Mouse (Mus musculus) limb, embryonic 10.5 days (tissue): ENCODE measurements around the gene 2210011C24Rik. TPM values are rescaled to one million over a fixed set of nuclear protein-coding genes. Genes with fewer than 3 reads are reported as not detected.
"Not testable (repeated sequence)": the region's sequence is repeated elsewhere in the genome, so short reads cannot be mapped to it uniquely, and the experiment has no call there.

Source experiments
- DNase-seq: peaks from one replicate; pipeline ENCODE4 v3.0.0-alpha.2; 2017; ENCODE audit warnings: low spot score
- H3K27ac ChIP-seq: fragments of 300-500 bp; sonication (generic); 2 replicates; pipeline ENCODE4 v1.5.1; 2016; ENCODE audit warnings: mild to moderate bottlenecking
- H3K27me3 ChIP-seq: fragments of 300-500 bp; sonication (generic); 2 replicates; pipeline ENCODE4 v1.6.1; 2016; ENCODE audit warnings: low read depth, mild to moderate bottlenecking; ENCODE audit not compliant: poor library complexity, severe bottlenecking
- H3K36me3 ChIP-seq: fragments of 300-500 bp; sonication (generic); 2 replicates; pipeline ENCODE4 v1.6.1; 2016; ENCODE audit warnings: mild to moderate bottlenecking, moderate library complexity
- H3K4me1 ChIP-seq: fragments of 300-500 bp; sonication (generic); 2 replicates; pipeline ENCODE4 v1.6.1; 2016
- H3K4me3 ChIP-seq: fragments of 300-500 bp; sonication (generic); 2 replicates; pipeline ENCODE4 v1.5.1; 2016; ENCODE audit warnings: mild to moderate bottlenecking, moderate library complexity
- H3K9me3 ChIP-seq: fragments of 300-500 bp; sonication (generic); replicated peaks from 2 replicates; pipeline ENCODE4 v1.6.1; 2016; ENCODE audit warnings: mild to moderate bottlenecking
- WGBS: fragments of 180-500 bp; shearing (Covaris S2); methylation state at CpG from one replicate; pipeline ENCODE4 v1.1.7; 2016; 5-methylcytosine and 5-hydroxymethylcytosine counted together
- polyA plus RNA-seq: library from polyadenylated mRNA; unstranded; fragments of >200 nt; fragmentation: Nextera tagmentation; extraction: Ambion mirVana; gene quantifications from 2 replicates; pipeline ENCODE4 v1.2.1, GENCODE M21; 2016

2210011C24Rik gene
- polyA plus RNA-seq, 1 experiment from 2014 or later, result not detected

- WGBS, result 7% methylated on average over 35 of the region's 35 CpGs
- Histone ChIP-seq H3K4me3 (peak overlapping the region; percentile 58), H3K36me3 (no peaks in the 10 kb centered on the region), H3K27ac (peak overlapping the region; percentile 7; the same call in 1 of the 2 replicates), H3K27me3 (peaks cover 52% of the 10 kb centered on the region), H3K4me1 (peaks cover 37% of the 10 kb centered on the region), H3K9me3 (no peaks in the 10 kb centered on the region)
- peak; percentile 62 for DNase-seq
Observed at GRCm38 (mm10) chr8:84012499-84013165, 661 bp upstream of the 2210011C24Rik start.

DNA sequence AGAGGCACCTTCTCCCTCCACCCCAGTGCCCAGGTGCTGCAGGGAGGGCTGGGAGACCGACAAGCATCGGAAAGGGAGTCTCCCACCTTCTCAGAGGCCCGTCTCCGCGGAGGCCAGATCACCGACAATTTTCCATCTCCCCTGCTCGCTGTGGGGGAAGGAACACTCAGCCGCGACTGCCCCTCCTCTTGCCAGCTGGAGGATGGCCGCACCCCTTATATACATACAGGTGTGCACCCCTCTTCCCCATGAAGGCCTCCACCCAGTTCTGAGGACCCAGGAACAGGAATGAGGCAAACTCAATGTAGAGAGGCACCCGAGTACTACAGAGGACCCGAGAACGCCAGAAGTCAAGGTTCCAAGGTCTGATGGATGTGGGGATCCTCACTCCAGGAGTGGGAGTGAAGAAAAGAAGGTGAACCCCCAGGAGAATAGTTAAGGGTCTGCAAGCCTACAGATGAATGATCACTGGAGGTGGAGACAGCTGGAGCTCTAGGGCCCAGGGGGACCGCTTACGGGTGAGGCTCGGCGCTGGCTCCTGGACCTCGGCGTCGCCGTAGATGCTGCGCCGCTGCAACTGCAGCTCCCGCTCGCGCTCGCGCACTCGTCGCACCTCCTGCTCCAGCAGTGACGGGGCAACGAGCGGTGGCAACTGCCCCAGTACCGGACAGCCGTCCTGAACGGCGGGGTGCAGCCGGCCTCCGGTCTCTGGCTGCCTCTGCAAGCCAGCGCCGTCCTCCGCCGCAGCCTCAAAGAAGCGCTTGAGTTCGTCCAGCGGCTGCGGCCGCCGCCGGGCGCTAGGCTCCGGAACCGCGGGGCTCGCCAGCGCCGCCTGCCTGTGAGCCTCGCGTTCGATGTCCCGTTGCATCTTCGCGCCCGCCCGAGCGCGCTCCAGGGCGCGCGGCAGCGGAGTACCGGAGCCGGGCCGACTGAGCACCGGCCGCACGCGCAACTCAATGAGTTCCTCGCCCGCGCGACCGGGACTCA, 1.1 kb downstream of the 2210011C24Rik start:
- Histone ChIP-seq H3K9me3 (no peaks in the 10 kb centered on the region), H3K27me3 (peaks cover 52% of the 10 kb centered on the region), H3K36me3 (no peaks in the 10 kb centered on the region), H3K4me1 (peaks cover 37% of the 10 kb centered on the region), H3K27ac (peak overlapping the region; percentile 5), H3K4me3 (peak overlapping the region; percentile 58)
- WGBS, result 2% methylated on average over 83 of the region's 83 CpGs
- DNase-seq, result peak; percentile 84

GRCm38 (mm10) chr8:84009876-84010275, 2.1 kb downstream of the 2210011C24Rik start:
- H3K36me3 ChIP-seq, result no peaks in the 10 kb centered on the region
- peaks cover 48% of the 10 kb centered on the region for H3K27me3 ChIP-seq
- H3K4me3 ChIP-seq, result no peak overlapping the region
- WGBS, result under 1% methylated on average over 11 of the region's 11 CpGs
- DNase-seq, result peak; percentile 94
- H3K27ac ChIP-seq, result no peak overlapping the region
- peaks cover 40% of the 10 kb centered on the region for H3K4me1 ChIP-seq
- H3K9me3 ChIP-seq, result no peaks in the 10 kb centered on the region

DNA sequence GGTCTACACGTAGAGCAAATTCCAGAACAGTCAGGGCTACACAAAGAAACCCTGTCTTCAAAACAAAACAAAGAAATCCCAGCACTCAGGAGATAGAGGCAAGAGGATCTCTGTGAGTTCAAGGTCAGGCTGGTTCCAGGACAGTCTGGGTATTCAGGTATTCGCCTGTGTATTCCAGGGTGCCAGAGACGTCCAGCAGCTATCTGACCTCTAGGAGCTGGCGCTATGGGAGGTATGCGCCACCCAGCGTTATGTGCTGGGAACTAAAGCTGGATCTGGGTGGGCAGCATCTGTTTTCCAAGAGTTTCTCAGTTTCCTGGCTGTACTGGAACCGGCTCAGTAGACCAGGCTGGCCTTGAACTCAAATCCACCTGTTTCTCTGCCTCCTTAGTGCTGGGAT, 3.6 kb downstream of the 2210011C24Rik start:
- WGBS, result 29% methylated on average over 7 of the region's 7 CpGs
- no peak for DNase-seq
- Histone ChIP-seq H3K27me3 (peaks cover 42% of the 10 kb centered on the region), H3K9me3 (no peaks in the 10 kb centered on the region), H3K4me1 (peaks cover 50% of the 10 kb centered on the region), H3K4me3 (no peak overlapping the region), H3K36me3 (no peaks in the 10 kb centered on the region), H3K27ac (no peak overlapping the region)

DNA sequence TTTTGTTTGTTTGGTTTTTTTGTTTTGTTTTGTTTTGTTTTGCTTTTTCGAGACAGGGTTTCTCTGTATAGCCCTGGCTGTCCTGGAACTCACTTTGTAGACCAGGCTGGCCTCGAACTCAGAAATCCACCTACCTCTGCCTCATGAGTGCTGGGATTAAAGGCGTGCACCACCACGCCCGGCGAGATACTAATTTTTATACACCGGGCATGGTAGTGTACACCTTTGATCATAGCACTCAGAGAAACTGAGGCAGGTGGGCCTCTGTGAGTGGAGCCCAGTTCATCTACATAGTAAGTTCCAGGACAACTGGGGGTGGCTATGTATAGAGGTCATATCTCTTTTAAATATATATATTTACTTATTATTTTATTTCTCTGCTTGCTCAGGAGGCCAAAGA, 6.5 kb downstream of the 2210011C24Rik start:
- H3K27ac ChIP-seq, DNase-seq, H3K9me3 ChIP-seq, H3K4me3 ChIP-seq: not testable (repeated sequence)
- Histone ChIP-seq H3K36me3 (peaks cover 26% of the 10 kb centered on the region), H3K4me1 (peaks cover 44% of the 10 kb centered on the region), H3K27me3 (peaks cover 41% of the 10 kb centered on the region)
- WGBS, result 97% methylated on average over 7 of the region's 7 CpGs

- peak overlapping the region; percentile 80 for H3K27ac ChIP-seq
- peaks cover 35% of the 10 kb centered on the region for H3K36me3 ChIP-seq
- H3K27me3 ChIP-seq, result peaks cover 41% of the 10 kb centered on the region
- no peaks in the 10 kb centered on the region for H3K9me3 ChIP-seq
- peak; percentile 92 for DNase-seq
- H3K4me3 ChIP-seq, result peak overlapping the region; percentile 62
- H3K4me1 ChIP-seq, result peaks cover 40% of the 10 kb centered on the region
- WGBS, result 1% methylated on average over 30 of the region's 30 CpGs
Observed at GRCm38 (mm10) chr8:84004533-84005201, 7.3 kb downstream of the 2210011C24Rik start.

GRCm38 (mm10) chr8:84003612-84004246, 8.2 kb downstream of the 2210011C24Rik start:
- DNase-seq, result no peak
- peaks cover 47% of the 10 kb centered on the region for H3K4me1 ChIP-seq
- peaks cover 40% of the 10 kb centered on the region for H3K36me3 ChIP-seq
- peaks cover 44% of the 10 kb centered on the region for H3K27me3 ChIP-seq
- H3K9me3 ChIP-seq, result no peaks in the 10 kb centered on the region
- 74% methylated on average over 6 of the region's 6 CpGs for WGBS
- H3K27ac ChIP-seq, result 0 out of 2 replicates have a peak overlapping the region, but pooled peaks have one; percentile 80
- H3K4me3 ChIP-seq, result peak overlapping the region; percentile 62

- DNase-seq, result no peak
- H3K4me3 ChIP-seq, result no peak overlapping the region
- H3K4me1 ChIP-seq, result peaks cover 52% of the 10 kb centered on the region
- 66% methylated on average over 12 of the region's 12 CpGs for WGBS
- peaks cover 44% of the 10 kb centered on the region for H3K27me3 ChIP-seq
- H3K36me3 ChIP-seq, result peaks cover 40% of the 10 kb centered on the region
- no peaks in the 10 kb centered on the region for H3K9me3 ChIP-seq
- H3K27ac ChIP-seq, result no peak overlapping the region
Observed at GRCm38 (mm10) chr8:84002957-84003611, 8.9 kb downstream of the 2210011C24Rik start.

GRCm38 (mm10) chr8:84001281-84002000, 10.5 kb downstream of the 2210011C24Rik start, which contains the start of gene 1700067K01Rik:
TSS of gene 1700067K01Rik (plus strand) at chr8:84001502.
- peaks cover 40% of the 10 kb centered on the region for H3K36me3 ChIP-seq
- no peaks in the 10 kb centered on the region for H3K9me3 ChIP-seq
- H3K27ac ChIP-seq, result peak within 1 kb of the TSS; percentile 64
- peak; percentile 55 for DNase-seq
- H3K4me3 ChIP-seq, result peak within 1 kb of the TSS; percentile 32
- peaks cover 55% of the 10 kb centered on the region for H3K4me1 ChIP-seq
- WGBS, result 19% methylated on average over 61 of the region's 61 CpGs
- H3K27me3 ChIP-seq, result peaks cover 44% of the 10 kb centered on the region

- 94% methylated on average over 2 of the region's 2 CpGs for WGBS
- H3K36me3 ChIP-seq, result peaks cover 44% of the 10 kb centered on the region
Observed at GRCm38 (mm10) chr8:83999825-84000224, 12.1 kb downstream of the 2210011C24Rik start.

GRCm38 (mm10) chr8:83999057-83999705, 12.8 kb downstream of the 2210011C24Rik start:
- WGBS, result 65% methylated on average over 16 of the region's 16 CpGs
- peaks cover 44% of the 10 kb centered on the region for H3K27me3 ChIP-seq
- H3K4me3 ChIP-seq, result peak overlapping the region; percentile 87
- H3K9me3 ChIP-seq, result no peaks in the 10 kb centered on the region
- H3K4me1 ChIP-seq, result peaks cover 62% of the 10 kb centered on the region
- peaks cover 51% of the 10 kb centered on the region for H3K36me3 ChIP-seq
- DNase-seq, result no peak
- H3K27ac ChIP-seq, result no peak overlapping the region

More at GRCm38 (mm10) chr8:83999825-84000224, 12.1 kb downstream of the 2210011C24Rik start:
- 0 out of 2 replicates have a peak overlapping the region, but pooled peaks have one; percentile 87 for H3K4me3 ChIP-seq
- H3K27me3 ChIP-seq, result peaks cover 44% of the 10 kb centered on the region
- no peak for DNase-seq
- H3K27ac ChIP-seq, result no peak overlapping the region
- H3K9me3 ChIP-seq, result no peaks in the 10 kb centered on the region
- H3K4me1 ChIP-seq, result peaks cover 66% of the 10 kb centered on the region
